Mouse (Mus musculus): ENCODE data around the gene Mrgprx1.
A peak's percentile ranks its signal among the peaks of the same experiment; 100 is the strongest.

The Mrgprx1 gene

GRCm38 (mm10) chr7:48027497-48027896, at the start of gene Mrgprx1:
Gene Mrgprx1, minus strand, starts transcription at chr7:48027597.
- DNase-seq (ENCODE audit: low read depth) = no peak

- DNase-seq (ENCODE audit: low read depth) = no peak
These were observed 48.1 kb upstream of the Mrgprx1 start for GRCm38 (mm10) chr7:48075521-48075920.

GRCm38 (mm10) chr7:48046475-48047185, 19.2 kb upstream of the Mrgprx1 start:
- DNase-seq (ENCODE audit: low read depth) = peak; percentile 55

- DNase-seq (ENCODE audit: low read depth) = peak; percentile 50
These were observed 16.6 kb upstream of the Mrgprx1 start for GRCm38 (mm10) chr7:48044046-48044445.

GRCm38 (mm10) chr7:48017874-48018273, 9.5 kb downstream of the Mrgprx1 start:
- DNase-seq (ENCODE audit: low read depth) = peak; percentile 36

- DNase-seq (ENCODE audit: low read depth) = peak; percentile 68
These were observed 31.7 kb downstream of the Mrgprx1 start for GRCm38 (mm10) chr7:47995689-47996088.

GRCm38 (mm10) chr7:47986752-47987151, 40.6 kb downstream of the Mrgprx1 start:
- peak; percentile 61 for DNase-seq (ENCODE audit: low read depth)

- DNase-seq (ENCODE audit: low read depth) = no peak
These were observed 45.4 kb downstream of the Mrgprx1 start, which contains the start of gene Mrgpra4 for GRCm38 (mm10) chr7:47981995-47982394. Gene Mrgpra4, minus strand, starts transcription at chr7:47982095.

All from 416B (cell line).